Mouse (Mus musculus) stomach, embryonic 15.5 days (tissue): ENCODE results near the gene Nr1d1. TPM values are rescaled to one million over a fixed set of nuclear protein-coding genes. Genes with fewer than 3 reads are reported as not detected.

ENCODE experiments used
- ATAC-seq: fragments of 200-750 bp; cut with Nextera tagmentation; 2 replicates; pipeline ENCODE4 v1.8.0; 2017; ENCODE audit warnings: low read depth, moderate number of reproducible peaks, moderate TSS enrichment; ENCODE audit not compliant: insufficient read depth, low FRiP score
- H3K27ac ChIP-seq: fragments of 300-500 bp; sonication (generic); 2 replicates; pipeline ENCODE4 v1.5.1; 2015; ENCODE audit warnings: mild to moderate bottlenecking, inconsistent platforms
- H3K27me3 ChIP-seq: fragments of 300-500 bp; sonication (generic); replicated peaks from 2 replicates; pipeline ENCODE4 v1.6.1; 2015; ENCODE audit warnings: inconsistent platforms
- H3K36me3 ChIP-seq: fragments of 300-500 bp; sonication (generic); 2 replicates; pipeline ENCODE4 v1.6.1; 2015; ENCODE audit warnings: inconsistent platforms
- H3K4me1 ChIP-seq: fragments of 300-500 bp; sonication (generic); 2 replicates; pipeline ENCODE4 v1.6.1; 2015; ENCODE audit warnings: inconsistent platforms
- H3K4me2 ChIP-seq: fragments of 300-500 bp; sonication (generic); 2 replicates; pipeline ENCODE4 v1.6.1; 2015; ENCODE audit warnings: mild to moderate bottlenecking, inconsistent platforms
- H3K4me3 ChIP-seq: fragments of 300-500 bp; sonication (generic); replicated peaks from 2 replicates; pipeline ENCODE4 v1.5.1; 2015; ENCODE audit warnings: inconsistent platforms
- H3K9ac ChIP-seq: fragments of 300-500 bp; sonication (generic); 2 replicates; pipeline ENCODE4 v1.6.1; 2015; ENCODE audit warnings: inconsistent platforms
- H3K9me3 ChIP-seq: fragments of 300-500 bp; sonication (generic); 2 replicates; pipeline ENCODE4 v1.6.1; 2016; ENCODE audit warnings: inconsistent platforms
- WGBS: fragments of 180-500 bp; shearing (Covaris S2); methylation state at CpG from one replicate; pipeline ENCODE4 v1.1.7; 2015; 5-methylcytosine and 5-hydroxymethylcytosine counted together
- polyA plus RNA-seq: library from polyadenylated mRNA; unstranded; fragments of >200 nt; fragmentation: Nextera tagmentation; extraction: Ambion mirVana; gene quantifications from 2 replicates; pipeline ENCODE4 v1.2.1, GENCODE M21; 2015

Nr1d1 gene
- polyA plus RNA-seq, 1 experiment from 2014 or later: 2.4 TPM

GRCm38 (mm10) chr11:98720756-98721155 lies 54.4 kb downstream of the Nr1d1 start:
- WGBS: 72% methylated on average over 2 of the region's 2 CpGs
- Histone ChIP-seq H3K9me3 (no peaks in the 10 kb centered on the region), H3K9ac (no peak overlapping the region), H3K27me3 (no peaks in the 10 kb centered on the region), H3K4me1 (peaks cover 21% of the 10 kb centered on the region), H3K36me3 (peaks cover 7% of the 10 kb centered on the region; the same call in 1 of the 2 replicates), H3K4me3 (no peak overlapping the region), H3K4me2 (no peak overlapping the region), H3K27ac (no peak overlapping the region)
- ATAC-seq: no peak

Other genes starting within 250 kb of the Nr1d1 start
- gene Ikzf3, start 229.3 kb downstream of the Nr1d1 start, polyA plus RNA-seq: 0.50 and 0.69 TPM in 2 replicates
- 0.31 and 0.40 TPM in 2 replicates for gene Zpbp2, start 224.2 kb downstream of the Nr1d1 start, polyA plus RNA-seq
- 55.6 and 61.8 TPM in 2 replicates for gene Ormdl3, start 188.0 kb downstream of the Nr1d1 start, polyA plus RNA-seq
- not detected in 2 replicates for gene Lrrc3c, start 177.0 kb downstream of the Nr1d1 start, polyA plus RNA-seq
- 1.1 and 5.0 TPM in 2 replicates for gene Gm12355, start 149.7 kb downstream of the Nr1d1 start, polyA plus RNA-seq
- gene Gsdma3, start 149.0 kb downstream of the Nr1d1 start, polyA plus RNA-seq: not detected in 2 replicates
- 0.21 TPM in 1 of 2 replicates, not detected in the other for gene Gsdma2, start 128.6 kb downstream of the Nr1d1 start, polyA plus RNA-seq
- 0.18 and 0.80 TPM in 2 replicates for gene Gsdma, start 111.0 kb downstream of the Nr1d1 start, polyA plus RNA-seq
- gene Psmd3, start 92.8 kb downstream of the Nr1d1 start, polyA plus RNA-seq: 180 and 190 TPM in 2 replicates
- not detected in 2 replicates for gene Csf3, start 74.1 kb downstream of the Nr1d1 start, polyA plus RNA-seq
- 36.4 and 39.7 TPM in 2 replicates for gene Med24, start 45.9 kb downstream of the Nr1d1 start, polyA plus RNA-seq
- 42.7 and 44.7 TPM in 2 replicates for gene Thra, start 34.7 kb downstream of the Nr1d1 start, polyA plus RNA-seq
- 23.0 and 23.6 TPM in 2 replicates for gene Msl1, start 20.2 kb upstream of the Nr1d1 start, polyA plus RNA-seq
- 31.7 and 35.3 TPM in 2 replicates for gene Casc3, start 29.6 kb upstream of the Nr1d1 start, polyA plus RNA-seq
- 3.8 and 4.1 TPM in 2 replicates for gene Rapgefl1, start 61.5 kb upstream of the Nr1d1 start, polyA plus RNA-seq
- 4.5 and 5.0 TPM in 2 replicates for gene Wipf2, start 88.3 kb upstream of the Nr1d1 start, polyA plus RNA-seq
- gene Cdc6, start 132.5 kb upstream of the Nr1d1 start, polyA plus RNA-seq: 28.8 and 30.3 TPM in 2 replicates
- gene Rara, start 152.5 kb upstream of the Nr1d1 start, polyA plus RNA-seq: 34.0 and 41.0 TPM in 2 replicates
- gene Gjd3, start 207.7 kb upstream of the Nr1d1 start, polyA plus RNA-seq: 0.42 and 0.43 TPM in 2 replicates
- 211 and 217 TPM in 2 replicates for gene Top2a, start 248.9 kb upstream of the Nr1d1 start, polyA plus RNA-seq